Comparison of ENCODE assay signal across 24 mouse cellular contexts in genomic region chr3:147716391-147716790, GRCm38 (mm10).
DNase-seq lines count a peak whose midpoint lies in the region; ATAC-seq and TF ChIP-seq lines count a peak whose summit lies in the region.
"Had no signal": no experiment of that assay in that cellular context is flagged by ENCODE, and none has a peak within 500 bp of the region (broad histone marks: within the 10 kb centered on the region; RNA-seq: fewer than 3 reads in every experiment).

No protein-coding gene starts in this region.

- 61% methylated on average over 4 of the region's 4 CpGs for WGBS in embryonic facial prominence, embryonic 14.5 days
- 77% methylated on average over 4 of the region's 4 CpGs for WGBS in embryonic facial prominence, embryonic 10.5 days
- 41% methylated on average over 4 of the region's 4 CpGs for WGBS in limb, embryonic 14.5 days
- WGBS in limb, embryonic 10.5 days: 83% methylated on average over 4 of the region's 4 CpGs
- 55% methylated on average over 4 of the region's 4 CpGs for WGBS in midbrain, postnatal 0 days
- 51% methylated on average over 4 of the region's 4 CpGs for WGBS in midbrain, embryonic 13.5 days

- DNase-seq in embryonic facial prominence, embryonic 14.5 days (ENCODE audit: low spot score): peak; percentile 57
- DNase-seq in embryonic facial prominence, embryonic 10.5 days (ENCODE audit: low spot score): no peak
- DNase-seq in limb, embryonic 14.5 days (ENCODE audit: low spot score): peak; percentile 79
- no peak for DNase-seq in limb, embryonic 10.5 days (ENCODE audit: low spot score)
- DNase-seq in midbrain, postnatal 0 days (ENCODE audit: low spot score): peak; percentile 2
- DNase-seq in mesoderm, embryonic 11.5 days (ENCODE audit: low read depth, low spot score): peak; percentile 5
- no peak for DNase-seq in right cerebral cortex, adult 18-20 months
- DNase-seq: adrenal gland, adult 2 months; adrenal gland, postnatal 10 days; adrenal gland, postnatal 25 days; B cell, adult 2 months; cerebellum, adult 11-12 months; cerebellum, adult 2 months; cerebellum, adult 9-10 months; cerebellum, postnatal 10 days; cerebellum, postnatal 25 days; forebrain, postnatal 0 days had no signal

- H3K9me3 ChIP-seq in embryonic facial prominence, embryonic 14.5 days (ENCODE audit: control insufficient read depth, low read length): no peaks in the 10 kb centered on the region
- H3K9me3 ChIP-seq in embryonic facial prominence, embryonic 10.5 days: no peaks in the 10 kb centered on the region
- H3K9me3 ChIP-seq in limb, embryonic 14.5 days (ENCODE audit: control insufficient read depth, low read length): no peaks in the 10 kb centered on the region
- no peaks in the 10 kb centered on the region for H3K9me3 ChIP-seq in limb, embryonic 10.5 days (replicated peaks)
- H3K9me3 ChIP-seq in midbrain, postnatal 0 days (ENCODE audit: low read length): no peaks in the 10 kb centered on the region
- H3K9me3 ChIP-seq in midbrain, embryonic 13.5 days: no peaks in the 10 kb centered on the region
- H3K9me3 ChIP-seq: embryonic facial prominence, embryonic 13.5 days; forebrain, embryonic 13.5 days; forebrain, embryonic 15.5 days had no signal

- no peak overlapping the region for H3K9ac ChIP-seq in embryonic facial prominence, embryonic 14.5 days (ENCODE audit: low read depth, low read length)
- H3K9ac ChIP-seq in limb, embryonic 14.5 days (ENCODE audit: low read depth, low read length, severe bottlenecking): no peak overlapping the region
- no peak overlapping the region for H3K9ac ChIP-seq in midbrain, postnatal 0 days (replicated peaks; ENCODE audit: low read length, poor library complexity, severe bottlenecking)
- H3K9ac ChIP-seq in midbrain, embryonic 13.5 days (replicated peaks): no peak overlapping the region
- H3K9ac ChIP-seq: embryonic facial prominence, embryonic 13.5 days; forebrain, embryonic 13.5 days; forebrain, embryonic 15.5 days; forebrain, postnatal 0 days had no signal

- no peak overlapping the region for H3K27ac ChIP-seq in embryonic facial prominence, embryonic 14.5 days (replicated peaks; ENCODE audit: low read depth, low read length)
- H3K27ac ChIP-seq in embryonic facial prominence, embryonic 10.5 days (replicated peaks): no peak overlapping the region
- H3K27ac ChIP-seq in limb, embryonic 14.5 days (replicated peaks; ENCODE audit: low read depth, low read length): no peak overlapping the region
- no peak overlapping the region for H3K27ac ChIP-seq in limb, embryonic 10.5 days
- H3K27ac ChIP-seq in midbrain, postnatal 0 days (ENCODE audit: low read depth, low read length): no peak overlapping the region
- no peak overlapping the region for H3K27ac ChIP-seq in midbrain, embryonic 13.5 days
- H3K27ac ChIP-seq: embryonic facial prominence, embryonic 13.5 days; forebrain, embryonic 13.5 days; forebrain, embryonic 15.5 days had no signal

- no peak for TF ChIP-seq CTCF in midbrain, postnatal 0 days (IDR thresholded peaks at IDR 0.05)

- ATAC-seq in embryonic facial prominence, embryonic 14.5 days (ENCODE audit: low read depth): no peak
- ATAC-seq in limb, embryonic 14.5 days (ENCODE audit: low FRiP score, low read depth): peak; percentile 23; the same call in 1 of the 2 replicates
- ATAC-seq in midbrain, postnatal 0 days (ENCODE audit: low FRiP score): no peak
- ATAC-seq in midbrain, embryonic 13.5 days: no peak
- ATAC-seq: CD4-positive, CD25-positive, alpha-beta regulatory T cell, adult 4 months; forebrain, embryonic 13.5 days; forebrain, embryonic 15.5 days; forebrain, postnatal 0 days had no signal

- H3K4me1 ChIP-seq in embryonic facial prominence, embryonic 14.5 days (ENCODE audit: control insufficient read depth, insufficient read depth, low read length): no peaks in the 10 kb centered on the region
- H3K4me1 ChIP-seq in embryonic facial prominence, embryonic 10.5 days: no peaks in the 10 kb centered on the region
- H3K4me1 ChIP-seq in limb, embryonic 14.5 days (ENCODE audit: control insufficient read depth, insufficient read depth, low read length): no peaks in the 10 kb centered on the region
- no peaks in the 10 kb centered on the region for H3K4me1 ChIP-seq in limb, embryonic 10.5 days
- H3K4me1 ChIP-seq in midbrain, postnatal 0 days (ENCODE audit: insufficient read depth, low read length): no peaks in the 10 kb centered on the region
- no peaks in the 10 kb centered on the region for H3K4me1 ChIP-seq in midbrain, embryonic 13.5 days (replicated peaks)
- H3K4me1 ChIP-seq: embryonic facial prominence, embryonic 13.5 days; forebrain, embryonic 13.5 days; forebrain, embryonic 15.5 days had no signal

- H3K27me3 ChIP-seq in embryonic facial prominence, embryonic 14.5 days (replicated peaks; ENCODE audit: control insufficient read depth, insufficient read depth, low read length): no peaks in the 10 kb centered on the region
- no peaks in the 10 kb centered on the region for H3K27me3 ChIP-seq in embryonic facial prominence, embryonic 10.5 days (replicated peaks; ENCODE audit: low read depth, poor library complexity, severe bottlenecking)
- H3K27me3 ChIP-seq in limb, embryonic 14.5 days (ENCODE audit: control insufficient read depth, insufficient read depth, low read length): no peaks in the 10 kb centered on the region
- H3K27me3 ChIP-seq in limb, embryonic 10.5 days (ENCODE audit: low read depth, poor library complexity, severe bottlenecking): no peaks in the 10 kb centered on the region
- H3K27me3 ChIP-seq in midbrain, postnatal 0 days (ENCODE audit: insufficient read depth, low read length): no peaks in the 10 kb centered on the region
- no peaks in the 10 kb centered on the region for H3K27me3 ChIP-seq in midbrain, embryonic 13.5 days
- H3K27me3 ChIP-seq: CH12.LX; embryonic facial prominence, embryonic 13.5 days; forebrain, embryonic 13.5 days; forebrain, embryonic 15.5 days had no signal

- H3K36me3 ChIP-seq in embryonic facial prominence, embryonic 14.5 days (ENCODE audit: control insufficient read depth, insufficient read depth, low read length): no peaks in the 10 kb centered on the region
- H3K36me3 ChIP-seq in embryonic facial prominence, embryonic 10.5 days (replicated peaks): no peaks in the 10 kb centered on the region
- H3K36me3 ChIP-seq in limb, embryonic 14.5 days (ENCODE audit: control insufficient read depth, insufficient read depth, low read length): no peaks in the 10 kb centered on the region
- H3K36me3 ChIP-seq in limb, embryonic 10.5 days: no peaks in the 10 kb centered on the region
- H3K36me3 ChIP-seq in midbrain, postnatal 0 days (ENCODE audit: insufficient read depth, low read length): no peaks in the 10 kb centered on the region
- H3K36me3 ChIP-seq in midbrain, embryonic 13.5 days: no peaks in the 10 kb centered on the region
- H3K36me3 ChIP-seq: embryonic facial prominence, embryonic 13.5 days; forebrain, embryonic 15.5 days; G1E had no signal

- TF ChIP-seq POLR2A in limb, embryonic 14.5 days (IDR thresholded peaks at IDR 0.05; ENCODE audit: borderline replicate concordance, extremely low read depth, insufficient read depth, insufficient read length): no peak

- no peak overlapping the region for H3K4me3 ChIP-seq in embryonic facial prominence, embryonic 14.5 days (ENCODE audit: low read depth, low read length)
- no peak overlapping the region for H3K4me3 ChIP-seq in embryonic facial prominence, embryonic 10.5 days
- no peak overlapping the region for H3K4me3 ChIP-seq in limb, embryonic 14.5 days (replicated peaks; ENCODE audit: low read length)
- no peak overlapping the region for H3K4me3 ChIP-seq in limb, embryonic 10.5 days
- no peak overlapping the region for H3K4me3 ChIP-seq in midbrain, postnatal 0 days (ENCODE audit: low read depth, low read length)
- no peak overlapping the region for H3K4me3 ChIP-seq in midbrain, embryonic 13.5 days (replicated peaks)
- H3K4me3 ChIP-seq: embryonic facial prominence, embryonic 13.5 days; forebrain, embryonic 13.5 days; forebrain, embryonic 15.5 days had no signal

- no peak overlapping the region for H3K4me2 ChIP-seq in embryonic facial prominence, embryonic 14.5 days (ENCODE audit: low read depth, low read length)
- no peak overlapping the region for H3K4me2 ChIP-seq in limb, embryonic 14.5 days (replicated peaks; ENCODE audit: low read depth, low read length, severe bottlenecking)
- no peak overlapping the region for H3K4me2 ChIP-seq in midbrain, postnatal 0 days (ENCODE audit: low read depth, low read length, poor library complexity, severe bottlenecking)
- H3K4me2 ChIP-seq in midbrain, embryonic 13.5 days (replicated peaks): no peak overlapping the region
- H3K4me2 ChIP-seq: embryonic facial prominence, embryonic 13.5 days; forebrain, embryonic 13.5 days; forebrain, embryonic 15.5 days had no signal

Comparison
In these comparisons a context has a peak if more than half of its experiments do, and no peak if none do; other contexts are left out.
1. DNase-seq: peak in embryonic facial prominence, embryonic 14.5 days (single experiment), limb, embryonic 14.5 days (single experiment), midbrain, postnatal 0 days (single experiment) and mesoderm, embryonic 11.5 days (single experiment); none in embryonic facial prominence, embryonic 10.5 days (single experiment), limb, embryonic 10.5 days (single experiment) and right cerebral cortex, adult 18-20 months (single experiment).